Mouse (Mus musculus) gastrocnemius, adult 2 months (tissue): ENCODE measurements at regions not wholly inside any gene's neighbourhood (a gene's known extent, or its start where the extent isn't known, plus 50 kb on each side); places are given as distances from the start of the nearest gene placed in this dataset.

Experiments used
- DNase-seq: peaks from one replicate; pipeline ENCODE4 v3.0.0; 2022
- H3K27ac ChIP-seq: fragments of 200-600 bp; 2 replicates; pipeline ENCODE4 v1.8.1; 2022; ENCODE audit warnings: mild to moderate bottlenecking
- H3K4me3 ChIP-seq: fragments of 200-600 bp; 2 replicates; pipeline ENCODE4 v1.8.1; 2022; ENCODE audit warnings: mild to moderate bottlenecking, moderate library complexity
- CTCF ChIP-seq: fragments of 200-600 bp; IDR thresholded peaks from 2 replicates; pipeline ENCODE4 v1.8.1; 2022; ENCODE audit warnings: antibody characterized with exemption, mild to moderate bottlenecking, moderate library complexity
- intact Hi-C: fragments of 180-260 bp; cut with DNase I; formaldehyde crosslinking; loops from one replicate; pipeline ENCODE4 v1.15.1; 2025

GRCm38 (mm10) chr12:107759911-107760310 is 243.5 kb downstream of the Bcl11b start:
- TF ChIP-seq CTCF: no peak
- no peak for DNase-seq
- Histone ChIP-seq H3K4me3 (no peak overlapping the region), H3K27ac (no peak overlapping the region)
- intact Hi-C loops: no loop called here

GRCm38 (mm10) chr12:107762140-107762539 is 241.3 kb downstream of the Bcl11b start:
- H3K27ac ChIP-seq: no peak overlapping the region
- no peak for DNase-seq
- H3K4me3 ChIP-seq: no peak overlapping the region
- intact Hi-C loops: no loop called here
- TF ChIP-seq CTCF: no peak

GRCm38 (mm10) chr12:107769801-107770515 is 233.4 kb downstream of the Bcl11b start:
- intact Hi-C loops: no loop called here
- Histone ChIP-seq H3K4me3 (no peak overlapping the region), H3K27ac (no peak overlapping the region)
- no peak for DNase-seq
- TF ChIP-seq CTCF: no peak

GRCm38 (mm10) chr12:107770516-107770836 is 232.9 kb downstream of the Bcl11b start:
- no peak for DNase-seq
- intact Hi-C loops: no loop called here
- no peak overlapping the region for H3K4me3 ChIP-seq
- H3K27ac ChIP-seq: no peak overlapping the region
- TF ChIP-seq CTCF: no peak

GRCm38 (mm10) chr12:107771325-107771724 is 232.1 kb downstream of the Bcl11b start:
- no peak for DNase-seq
- no peak overlapping the region for H3K4me3 ChIP-seq
- intact Hi-C loops: no loop called here
- H3K27ac ChIP-seq: no peak overlapping the region
- TF ChIP-seq CTCF: no peak

GRCm38 (mm10) chr12:107771809-107772208 is 231.6 kb downstream of the Bcl11b start:
- no peak for DNase-seq
- no peak for TF ChIP-seq CTCF
- intact Hi-C loops: no loop called here
- no peak overlapping the region for H3K4me3 ChIP-seq
- H3K27ac ChIP-seq: no peak overlapping the region

GRCm38 (mm10) chr12:107778046-107778445 is 225.4 kb downstream of the Bcl11b start:
- no peak overlapping the region for H3K4me3 ChIP-seq
- no peak for TF ChIP-seq CTCF
- intact Hi-C loops: no loop called here
- no peak for DNase-seq
- no peak overlapping the region for H3K27ac ChIP-seq

GRCm38 (mm10) chr12:107779306-107780057 is 223.9 kb downstream of the Bcl11b start:
- Histone ChIP-seq H3K27ac (no peak overlapping the region), H3K4me3 (no peak overlapping the region)
- TF ChIP-seq CTCF: no peak
- intact Hi-C loops: no loop called here
- DNase-seq: no peak

GRCm38 (mm10) chr12:107782147-107782546 is 221.3 kb downstream of the Bcl11b start:
- intact Hi-C loops: no loop called here
- no peak for TF ChIP-seq CTCF
- H3K27ac ChIP-seq: no peak overlapping the region
- DNase-seq: no peak
- H3K4me3 ChIP-seq: no peak overlapping the region

GRCm38 (mm10) chr12:107783831-107784230 is 219.6 kb downstream of the Bcl11b start:
- intact Hi-C loops: no loop called here

GRCm38 (mm10) chr12:107789818-107790217 is 213.6 kb downstream of the Bcl11b start:
- TF ChIP-seq CTCF: no peak
- DNase-seq: no peak
- intact Hi-C loops: no loop called here
- Histone ChIP-seq H3K27ac (no peak overlapping the region), H3K4me3 (no peak overlapping the region)

More at GRCm38 (mm10) chr12:107783831-107784230, 219.6 kb downstream of the Bcl11b start:
- Histone ChIP-seq H3K4me3 (no peak overlapping the region), H3K27ac (no peak overlapping the region)
- DNase-seq: no peak
- TF ChIP-seq CTCF: no peak

- intact Hi-C loops: no loop called here
- Histone ChIP-seq H3K4me3 (no peak overlapping the region), H3K27ac (no peak overlapping the region)
- DNase-seq: no peak
- TF ChIP-seq CTCF: no peak
Measured at GRCm38 (mm10) chr12:107800296-107800695, 203.1 kb downstream of the Bcl11b start.

- Histone ChIP-seq H3K4me3 (0 out of 2 replicates have a peak overlapping the region, but pooled peaks have one; percentile 24), H3K27ac (peak overlapping the region; percentile 51)
- TF ChIP-seq CTCF: no peak
- peak; percentile 74 for DNase-seq
- intact Hi-C loops: no loop called here
Measured at GRCm38 (mm10) chr12:107807634-107808033, 195.8 kb downstream of the Bcl11b start.
